Mouse (Mus musculus): ENCODE measurements around the gene Rangrf.

GRCm38 (mm10) chr11:69015644-69016441 lies 40.9 kb upstream of the Rangrf start, which contains the start of gene Ctc1:
- TF ChIP-seq CTCF (IDR thresholded peaks at IDR 0.05; ENCODE audit: control insufficient read depth, insufficient read depth, insufficient replicate concordance, low read depth, low read length) (peak; percentile 61; the same call in 1 of the 2 replicates), POLR2A (IDR thresholded peaks at IDR 0.05; ENCODE audit: control insufficient read depth, low read depth, low read length) (peak; percentile 98)

All from testis, adult 2 months (tissue).